Mouse (Mus musculus) megakaryocyte, embryonic 14.5 days (primary cell): ENCODE data around the gene Tenm3.

Experiments used
- FLI1 ChIP-seq: IDR thresholded peaks from 2 replicates; pipeline ENCODE4 v1.6.1; 2012; ENCODE audit warnings: low read length, inconsistent platforms, mixed read lengths
- GATA1 ChIP-seq: IDR thresholded peaks from 3 replicates; pipeline ENCODE4 v1.6.1; 2012; ENCODE audit warnings: mixed read lengths, low read length, inconsistent platforms, borderline replicate concordance

DNA sequence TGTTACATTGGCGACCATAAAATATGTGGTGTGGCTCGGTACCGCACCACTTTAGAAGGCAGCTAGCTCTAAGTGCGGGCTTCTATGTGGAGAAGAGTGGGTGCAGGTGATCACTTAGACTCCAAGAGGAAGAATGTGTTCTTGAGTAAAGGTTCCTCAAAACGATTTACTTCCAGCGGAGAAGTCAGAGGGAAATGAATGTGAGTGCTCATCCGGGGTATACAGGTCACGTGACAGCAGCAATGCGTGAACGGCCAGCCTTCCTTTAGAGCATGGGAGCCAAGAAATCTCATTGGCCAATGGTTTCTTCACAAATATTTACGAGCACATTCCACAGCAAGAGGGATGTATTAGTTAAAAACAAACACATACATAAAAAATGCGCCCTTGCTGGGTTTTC lies 404.3 kb downstream of the Tenm3 start:
- TF ChIP-seq GATA1 (no peak), FLI1 (no peak)
